In genomic region chr9:121321118-121321517, GRCm38 (mm10) we compare ENCODE assay signal across 26 mouse cellular contexts. TPM values are rescaled to one million over a fixed set of nuclear protein-coding genes. Genes with fewer than 3 reads are reported as not detected.
A peak's percentile ranks its signal among the peaks of the same experiment; 100 is the strongest.
DNase-seq lines count a peak whose midpoint lies in the region; ATAC-seq lines count a peak whose summit lies in the region.
"Had no signal": no experiment of that assay in that cellular context is flagged by ENCODE, and none has a peak within 500 bp of the region (broad histone marks: within the 10 kb centered on the region; RNA-seq: fewer than 3 reads in every experiment).

No protein-coding gene starts in this region.

- ATAC-seq in heart, embryonic 12.5 days (ENCODE audit: insufficient number of reproducible peaks, low FRiP score): no peak
- no peak for ATAC-seq in intestine, embryonic 16.5 days
- ATAC-seq in intestine, embryonic 15.5 days: no peak
- ATAC-seq: forebrain, embryonic 16.5 days; liver, embryonic 12.5 days; liver, postnatal 0 days had no signal

- no peak overlapping the region for H3K9ac ChIP-seq in heart, embryonic 12.5 days
- no peak overlapping the region for H3K9ac ChIP-seq in intestine, embryonic 16.5 days (ENCODE audit: low read depth, low read length)
- H3K9ac ChIP-seq in intestine, embryonic 15.5 days: no peak overlapping the region
- H3K9ac ChIP-seq: embryonic facial prominence, embryonic 12.5 days; hindbrain, embryonic 14.5 days; liver, embryonic 12.5 days; midbrain, embryonic 12.5 days; neural tube, embryonic 12.5 days had no signal

- H3K36me3 ChIP-seq in heart, embryonic 12.5 days: peaks cover 12% of the 10 kb centered on the region
- no peaks in the 10 kb centered on the region for H3K36me3 ChIP-seq in intestine, embryonic 16.5 days (ENCODE audit: control insufficient read depth, insufficient read depth, low read length)
- H3K36me3 ChIP-seq in intestine, embryonic 15.5 days: peaks cover 5% of the 10 kb centered on the region; the same call in 1 of the 2 replicates

- no peaks in the 10 kb centered on the region for H3K27me3 ChIP-seq in heart, embryonic 12.5 days (replicated peaks)
- H3K27me3 ChIP-seq in intestine, embryonic 16.5 days (replicated peaks; ENCODE audit: control insufficient read depth, insufficient read depth, low read length): no peaks in the 10 kb centered on the region
- no peaks in the 10 kb centered on the region for H3K27me3 ChIP-seq in intestine, embryonic 15.5 days (replicated peaks)
- H3K27me3 ChIP-seq: embryonic facial prominence, embryonic 12.5 days; liver, embryonic 12.5 days; megakaryocyte, embryonic 14.5 days; midbrain, embryonic 12.5 days; neural tube, embryonic 12.5 days had no signal

- H3K9me3 ChIP-seq in heart, embryonic 12.5 days (replicated peaks): 0 out of 2 replicates have a peak, but pooled peaks cover 4% of the 10 kb centered on the region
- no peaks in the 10 kb centered on the region for H3K9me3 ChIP-seq in intestine, embryonic 16.5 days (ENCODE audit: control insufficient read depth, low read length)
- H3K9me3 ChIP-seq in intestine, embryonic 15.5 days: no peaks in the 10 kb centered on the region
- H3K9me3 ChIP-seq: embryonic facial prominence, embryonic 12.5 days; liver, embryonic 12.5 days; megakaryocyte, embryonic 14.5 days; midbrain, embryonic 12.5 days; neural tube, embryonic 12.5 days had no signal

- 90% methylated on average over 2 of the region's 2 CpGs for WGBS in heart, embryonic 12.5 days
- 92% methylated on average over 2 of the region's 2 CpGs for WGBS in intestine, embryonic 16.5 days
- WGBS in intestine, embryonic 15.5 days: 88% methylated on average over 2 of the region's 2 CpGs

- no peak overlapping the region for H3K4me3 ChIP-seq in heart, embryonic 12.5 days
- H3K4me3 ChIP-seq in intestine, embryonic 16.5 days (ENCODE audit: low read length): no peak overlapping the region
- no peak overlapping the region for H3K4me3 ChIP-seq in intestine, embryonic 15.5 days (replicated peaks)
- H3K4me3 ChIP-seq: embryonic facial prominence, embryonic 12.5 days; liver, embryonic 12.5 days; midbrain, embryonic 12.5 days; myocyte; neural tube, embryonic 12.5 days had no signal

- DNase-seq in adrenal gland, postnatal 14 days: peak; percentile 54
- no peak for DNase-seq in adrenal gland, adult 8-10 months
- DNase-seq in heart, adult 18-20 months: no peak
- DNase-seq in spleen, postnatal 36 days (ENCODE audit: low spot score in 2 of 2): no peak
- DNase-seq: cerebellum, adult 11-12 months; cerebellum, adult 9-11 months; embryo, embryonic 11 days; kidney, adult 2 months; layer of hippocampus, postnatal 36 days; left cerebral cortex, postnatal 4 days; liver, postnatal 0 days; lung, postnatal 36 days; right cerebral cortex, postnatal 4 days; thymus, postnatal 4 days had no signal

- H3K4me1 ChIP-seq in heart, embryonic 12.5 days (replicated peaks): peaks cover 42% of the 10 kb centered on the region
- peaks cover 24% of the 10 kb centered on the region for H3K4me1 ChIP-seq in intestine, embryonic 16.5 days (ENCODE audit: control insufficient read depth, insufficient read depth, low read length)
- peaks cover 27% of the 10 kb centered on the region for H3K4me1 ChIP-seq in intestine, embryonic 15.5 days (replicated peaks)

- no peak overlapping the region for H3K4me2 ChIP-seq in heart, embryonic 12.5 days
- H3K4me2 ChIP-seq in intestine, embryonic 16.5 days (ENCODE audit: low read depth, low read length): no peak overlapping the region
- H3K4me2 ChIP-seq in intestine, embryonic 15.5 days (replicated peaks): no peak overlapping the region
- H3K4me2 ChIP-seq: embryonic facial prominence, embryonic 12.5 days; hindbrain, embryonic 14.5 days; liver, embryonic 12.5 days; midbrain, embryonic 12.5 days; neural tube, embryonic 12.5 days had no signal

- peak overlapping the region; percentile 82; the same call in 1 of the 2 replicates for H3K27ac ChIP-seq in heart, embryonic 12.5 days (ENCODE audit: poor library complexity, severe bottlenecking)
- 0 out of 2 replicates have a peak overlapping the region, but pooled peaks have one; percentile 4 for H3K27ac ChIP-seq in intestine, embryonic 16.5 days (ENCODE audit: low read length)
- H3K27ac ChIP-seq in intestine, embryonic 15.5 days: no peak overlapping the region
- H3K27ac ChIP-seq: hindbrain, embryonic 14.5 days; kidney, postnatal 0 days; liver, embryonic 12.5 days had no signal

RNA-seq across cellular contexts. Expression of gene Trak1, which starts 23.8 kb away (rescaled TPM):
- 83.1 and 84.0 TPM in 2 replicates for total RNA-seq in adrenal gland, postnatal 14 days (2021)
- 10 to 100 TPM; 59.3 to 80.6 (median 74.3) TPM for total RNA-seq in adrenal gland, adult 8-10 months (2022)
- polyA plus RNA-seq in heart, embryonic 12.5 days (2016; fragmentation: Nextera tagmentation; extraction: Ambion mirVana): 37.3 and 42.0 TPM in 2 replicates
- total RNA-seq in heart, adult 18-20 months (2021): 100 to 1,000 TPM; 294 to 298 TPM
- 21.7 and 23.7 TPM in 2 replicates for polyA plus RNA-seq in intestine, embryonic 16.5 days (2015; fragmentation: Nextera tagmentation; extraction: Ambion mirVana)
- 20.9 and 26.5 TPM in 2 replicates for polyA plus RNA-seq in intestine, embryonic 15.5 days (2015; fragmentation: Nextera tagmentation; extraction: Ambion mirVana)

RNA-seq across cellular contexts. Expression of gene Ulk4, which starts 44.1 kb away (rescaled TPM):
- total RNA-seq in adrenal gland, postnatal 14 days (2021): 1.8 and 2.2 TPM in 2 replicates
- 1 to 10 TPM; 1.7 to 4.8 (median 2.6) TPM for total RNA-seq in adrenal gland, adult 8-10 months (2022)
- polyA plus RNA-seq in heart, embryonic 12.5 days (2016; fragmentation: Nextera tagmentation; extraction: Ambion mirVana): 97.4 and 111 TPM in 2 replicates
- total RNA-seq in heart, adult 18-20 months (2021): under 1 TPM; 0.22 to 0.46 TPM
- polyA plus RNA-seq in intestine, embryonic 16.5 days (2015; fragmentation: Nextera tagmentation; extraction: Ambion mirVana): 115 and 120 TPM in 2 replicates
- 140 and 150 TPM in 2 replicates for polyA plus RNA-seq in intestine, embryonic 15.5 days (2015; fragmentation: Nextera tagmentation; extraction: Ambion mirVana)
